20 mouse cellular contexts compared by ENCODE assay signal in genomic region chr12:43204589-43204988, GRCm38 (mm10).
A peak's percentile ranks its signal among the peaks of the same experiment; 100 is the strongest.
DNase-seq lines count a peak whose midpoint lies in the region; ATAC-seq and TF ChIP-seq lines count a peak whose summit lies in the region.
"Had no signal": no experiment of that assay in that cellular context is flagged by ENCODE, and none has a peak within 500 bp of the region (broad histone marks: within the 10 kb centered on the region; RNA-seq: fewer than 3 reads in every experiment).

No protein-coding gene starts in this region.

- TF ChIP-seq CTCF in brain, embryonic 14.5 days (IDR thresholded peaks at IDR 0.05; ENCODE audit: borderline replicate concordance, extremely low read depth, insufficient read depth, insufficient read length), result no peak

- no peaks in the 10 kb centered on the region for H3K4me1 ChIP-seq in limb, embryonic 11.5 days (ENCODE audit: control insufficient read depth, insufficient read depth, low read length)
- no peaks in the 10 kb centered on the region for H3K4me1 ChIP-seq in limb, embryonic 10.5 days
- H3K4me1 ChIP-seq in midbrain, embryonic 16.5 days (ENCODE audit: control insufficient read depth, insufficient read depth, low read length), result no peaks in the 10 kb centered on the region; the same call in 1 of the 2 replicates
- H3K4me1 ChIP-seq: forebrain, embryonic 10.5 days; forebrain, embryonic 13.5 days; hindbrain, embryonic 12.5 days; hindbrain, embryonic 15.5 days had no signal

- no peaks in the 10 kb centered on the region for H3K9me3 ChIP-seq in limb, embryonic 11.5 days (ENCODE audit: control insufficient read depth, low read length)
- H3K9me3 ChIP-seq in limb, embryonic 10.5 days (replicated peaks), result no peaks in the 10 kb centered on the region
- H3K9me3 ChIP-seq in midbrain, embryonic 16.5 days (replicated peaks; ENCODE audit: control insufficient read depth, low read length, poor library complexity, severe bottlenecking), result no peaks in the 10 kb centered on the region
- H3K9me3 ChIP-seq: forebrain, embryonic 10.5 days; forebrain, embryonic 13.5 days; hindbrain, embryonic 12.5 days; hindbrain, embryonic 15.5 days had no signal

- no peak overlapping the region for H3K4me3 ChIP-seq in limb, embryonic 11.5 days (ENCODE audit: low read depth, low read length)
- no peak overlapping the region for H3K4me3 ChIP-seq in limb, embryonic 10.5 days
- H3K4me3 ChIP-seq in midbrain, embryonic 16.5 days (ENCODE audit: low read depth, low read length), result no peak overlapping the region
- H3K4me3 ChIP-seq: forebrain, embryonic 10.5 days; forebrain, embryonic 13.5 days; hindbrain, embryonic 12.5 days; hindbrain, embryonic 15.5 days had no signal

- 0 out of 2 replicates have a peak, but pooled peaks cover 6% of the 10 kb centered on the region for H3K27me3 ChIP-seq in limb, embryonic 11.5 days (ENCODE audit: control insufficient read depth, insufficient read depth, low read length)
- H3K27me3 ChIP-seq in limb, embryonic 10.5 days (ENCODE audit: low read depth, poor library complexity, severe bottlenecking), result peaks cover 43% of the 10 kb centered on the region
- no peaks in the 10 kb centered on the region for H3K27me3 ChIP-seq in midbrain, embryonic 16.5 days (ENCODE audit: control insufficient read depth, insufficient read depth, low read depth, low read length)
- H3K27me3 ChIP-seq: forebrain, embryonic 13.5 days; hindbrain, embryonic 12.5 days; hindbrain, embryonic 15.5 days had no signal

- no peak overlapping the region for H3K27ac ChIP-seq in limb, embryonic 11.5 days (replicated peaks; ENCODE audit: low read depth, low read length)
- H3K27ac ChIP-seq in limb, embryonic 10.5 days, result no peak overlapping the region
- H3K27ac ChIP-seq in midbrain, embryonic 16.5 days (ENCODE audit: low read length), result no peak overlapping the region
- H3K27ac ChIP-seq: forebrain, embryonic 10.5 days; forebrain, embryonic 13.5 days; hindbrain, embryonic 12.5 days; hindbrain, embryonic 15.5 days had no signal

- peak; percentile 28 for DNase-seq in limb, embryonic 11.5 days (ENCODE audit: low spot score)
- DNase-seq in limb, embryonic 10.5 days (ENCODE audit: low spot score), result no peak
- peak; percentile 52 for DNase-seq in R1 (ENCODE audit: low read depth, low spot score)
- peak; percentile 44 for DNase-seq in brain, embryonic 14.5 days (ENCODE audit: low read depth)
- no peak for DNase-seq in heart, adult 11 months
- DNase-seq: adrenal gland, adult 2 months; adrenal gland, postnatal 14 days; cerebellum, adult 18-20 months; cerebellum, adult 9-10 months; cerebellum, postnatal 14 days; gastrocnemius, postnatal 10 days; gastrocnemius, postnatal 36 days; kidney, adult 11 months had no signal

- no peak overlapping the region for H3K4me2 ChIP-seq in limb, embryonic 11.5 days (ENCODE audit: low read depth, severe bottlenecking)
- no peak overlapping the region for H3K4me2 ChIP-seq in midbrain, embryonic 16.5 days (ENCODE audit: low read length)
- H3K4me2 ChIP-seq: forebrain, embryonic 13.5 days; heart, embryonic 11.5 days; hindbrain, embryonic 12.5 days; hindbrain, embryonic 15.5 days had no signal

- ATAC-seq in limb, embryonic 11.5 days (ENCODE audit: insufficient number of reproducible peaks, low FRiP score, low TSS enrichment, low read depth), result no peak
- no peak for ATAC-seq in midbrain, embryonic 16.5 days
- ATAC-seq: CD4-positive, CD25-positive, alpha-beta regulatory T cell, adult 4 months; forebrain, embryonic 13.5 days had no signal

- H3K9ac ChIP-seq in limb, embryonic 11.5 days (ENCODE audit: low read length), result no peak overlapping the region
- no peak overlapping the region for H3K9ac ChIP-seq in midbrain, embryonic 16.5 days (ENCODE audit: low read depth, low read length)
- H3K9ac ChIP-seq: forebrain, embryonic 13.5 days; hindbrain, embryonic 12.5 days; hindbrain, embryonic 15.5 days had no signal

- H3K36me3 ChIP-seq in limb, embryonic 11.5 days (ENCODE audit: control insufficient read depth, insufficient read depth, low read length), result no peaks in the 10 kb centered on the region
- no peaks in the 10 kb centered on the region for H3K36me3 ChIP-seq in limb, embryonic 10.5 days
- H3K36me3 ChIP-seq in midbrain, embryonic 16.5 days (ENCODE audit: control insufficient read depth, insufficient read depth, low read length), result no peaks in the 10 kb centered on the region
- H3K36me3 ChIP-seq: forebrain, embryonic 10.5 days; hindbrain, embryonic 12.5 days; hindbrain, embryonic 15.5 days had no signal

- TF ChIP-seq POLR2A in brain, embryonic 14.5 days (IDR thresholded peaks at IDR 0.05; ENCODE audit: borderline replicate concordance, extremely low read depth, insufficient read depth, insufficient read length, poor library complexity, severe bottlenecking), result no peak

- WGBS in limb, embryonic 11.5 days, result 13% methylated on average over 3 of the region's 3 CpGs
- 16% methylated on average over 3 of the region's 3 CpGs for WGBS in limb, embryonic 10.5 days
- WGBS in midbrain, embryonic 16.5 days, result 17% methylated on average over 3 of the region's 3 CpGs

Comparison
In these comparisons a context has a peak if more than half of its experiments do, and no peak if none do; other contexts are left out.
1. DNase-seq: peak in limb, embryonic 11.5 days (single experiment), R1 (single experiment) and brain, embryonic 14.5 days (single experiment); none in limb, embryonic 10.5 days (single experiment) and heart, adult 11 months (single experiment).